Mouse (Mus musculus): ENCODE data around the gene Grap.
"Not testable (repeated sequence)": the region's sequence is repeated elsewhere in the genome, so short reads cannot be mapped to it uniquely, and the experiment has no call there.

The Grap gene

GRCm38 (mm10) chr11:61639601-61640177, 13.4 kb upstream of the Grap start:
- DNase-seq = no peak

- DNase-seq = not testable (repeated sequence)
Observed at GRCm38 (mm10) chr11:61640585-61640984, 12.5 kb upstream of the Grap start.

GRCm38 (mm10) chr11:61642106-61642505, 11.0 kb upstream of the Grap start:
- DNase-seq = no peak

GRCm38 (mm10) chr11:61643184-61643961, 9.7 kb upstream of the Grap start:
- no peak for DNase-seq

- no peak for DNase-seq
Observed at GRCm38 (mm10) chr11:61644576-61645326, 8.3 kb upstream of the Grap start.

GRCm38 (mm10) chr11:61645357-61645857, 7.7 kb upstream of the Grap start:
- no peak for DNase-seq

- no peak for DNase-seq
Observed at GRCm38 (mm10) chr11:61646499-61647039, 6.5 kb upstream of the Grap start.

- DNase-seq = no peak
Observed at GRCm38 (mm10) chr11:61647110-61647910, 5.8 kb upstream of the Grap start.

- peak; percentile 22 to 26 for DNase-seq
Observed at GRCm38 (mm10) chr11:61647956-61648748, 4.9 kb upstream of the Grap start.

GRCm38 (mm10) chr11:61648749-61649115, 4.3 kb upstream of the Grap start:
- no peak for DNase-seq

GRCm38 (mm10) chr11:61649163-61649580, 3.9 kb upstream of the Grap start:
- no peak for DNase-seq

- no peak for DNase-seq
Observed at GRCm38 (mm10) chr11:61649626-61650025, 3.4 kb upstream of the Grap start.

GRCm38 (mm10) chr11:61650470-61651265, 2.4 kb upstream of the Grap start:
- DNase-seq = no peak

GRCm38 (mm10) chr11:61652216-61652615, 849 bp upstream of the Grap start:
- no peak for DNase-seq

GRCm38 (mm10) chr11:61653568-61653967, 503 bp downstream of the Grap start:
- no peak for DNase-seq

GRCm38 (mm10) chr11:61654786-61655311, 1.8 kb downstream of the Grap start:
- DNase-seq = no peak

GRCm38 (mm10) chr11:61655649-61656048, 2.6 kb downstream of the Grap start:
- DNase-seq = no peak

- no peak for DNase-seq
Observed at GRCm38 (mm10) chr11:61656148-61656850, 3.2 kb downstream of the Grap start.

- DNase-seq = no peak
Observed at GRCm38 (mm10) chr11:61657432-61657831, 4.4 kb downstream of the Grap start.
